Mouse (Mus musculus) left cerebral cortex, adult 8-10 months (tissue): ENCODE measurements around the gene Ppp1r9a. TPM values are rescaled to one million over a fixed set of nuclear protein-coding genes. Genes with fewer than 3 reads are reported as not detected.

Experiments used
- DNase-seq, 2 experiments: peaks; one replicate each; pipeline ENCODE4 v3.0.0; 2022; ENCODE audit warnings: low spot score in 2 of 2
- total RNA-seq, 4 experiments: library from RNA; stranded (reverse); gene quantifications; 2 replicates each; pipeline ENCODE4 v1.2.4; 2022

Gene Ppp1r9a
- total RNA-seq, 4 experiments from 2014 or later = 205 to 266 (median 234) TPM

DNA sequence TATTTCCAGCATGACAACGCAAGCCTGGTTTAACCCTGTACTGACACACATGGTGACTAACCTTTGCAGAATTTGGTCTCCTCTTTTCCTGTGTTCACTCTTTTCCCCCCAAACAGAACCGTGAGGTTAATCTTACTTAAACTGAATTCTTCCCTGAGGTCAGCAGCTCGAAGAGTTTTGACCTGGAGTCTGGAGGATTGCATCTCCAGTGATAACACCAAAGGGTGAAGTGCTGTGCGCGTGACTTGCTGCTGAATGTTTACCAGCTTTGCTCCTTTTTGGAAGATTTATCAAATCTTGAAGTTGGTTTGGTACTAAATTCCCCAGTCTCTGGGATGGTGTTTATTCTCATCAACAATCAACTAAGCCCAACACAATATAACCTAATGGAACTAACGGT, 252.1 kb downstream of the Ppp1r9a start:
- DNase-seq = no peak

DNA sequence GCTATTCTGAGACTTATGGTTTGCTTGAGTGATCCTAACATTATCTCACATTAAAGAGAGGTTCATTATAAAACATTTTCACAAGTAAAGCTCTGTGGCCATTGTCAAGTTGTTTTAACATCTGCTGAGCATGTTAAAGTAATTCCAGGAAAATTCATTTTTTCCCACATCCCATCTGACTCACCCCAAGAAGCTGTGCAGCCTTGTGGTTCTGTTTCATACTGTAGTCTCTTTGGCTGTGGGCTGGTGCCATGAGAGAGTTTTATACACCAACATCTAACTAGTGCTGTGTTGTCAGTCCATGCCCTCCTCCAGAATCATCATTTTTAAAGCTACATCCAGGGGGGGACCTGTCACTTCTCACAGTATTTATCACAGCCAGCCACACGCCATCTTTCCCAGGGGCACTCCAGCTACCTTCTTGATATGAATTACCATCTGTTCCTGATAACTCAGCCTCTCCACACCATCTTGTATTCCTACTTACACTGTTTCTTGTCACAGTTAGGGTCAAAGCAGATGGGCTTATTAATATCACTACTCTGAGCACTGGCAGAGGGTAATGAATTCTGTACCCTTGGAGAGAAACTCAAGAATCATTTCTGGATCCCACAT, 252.7 kb downstream of the Ppp1r9a start:
- DNase-seq = no peak

DNA sequence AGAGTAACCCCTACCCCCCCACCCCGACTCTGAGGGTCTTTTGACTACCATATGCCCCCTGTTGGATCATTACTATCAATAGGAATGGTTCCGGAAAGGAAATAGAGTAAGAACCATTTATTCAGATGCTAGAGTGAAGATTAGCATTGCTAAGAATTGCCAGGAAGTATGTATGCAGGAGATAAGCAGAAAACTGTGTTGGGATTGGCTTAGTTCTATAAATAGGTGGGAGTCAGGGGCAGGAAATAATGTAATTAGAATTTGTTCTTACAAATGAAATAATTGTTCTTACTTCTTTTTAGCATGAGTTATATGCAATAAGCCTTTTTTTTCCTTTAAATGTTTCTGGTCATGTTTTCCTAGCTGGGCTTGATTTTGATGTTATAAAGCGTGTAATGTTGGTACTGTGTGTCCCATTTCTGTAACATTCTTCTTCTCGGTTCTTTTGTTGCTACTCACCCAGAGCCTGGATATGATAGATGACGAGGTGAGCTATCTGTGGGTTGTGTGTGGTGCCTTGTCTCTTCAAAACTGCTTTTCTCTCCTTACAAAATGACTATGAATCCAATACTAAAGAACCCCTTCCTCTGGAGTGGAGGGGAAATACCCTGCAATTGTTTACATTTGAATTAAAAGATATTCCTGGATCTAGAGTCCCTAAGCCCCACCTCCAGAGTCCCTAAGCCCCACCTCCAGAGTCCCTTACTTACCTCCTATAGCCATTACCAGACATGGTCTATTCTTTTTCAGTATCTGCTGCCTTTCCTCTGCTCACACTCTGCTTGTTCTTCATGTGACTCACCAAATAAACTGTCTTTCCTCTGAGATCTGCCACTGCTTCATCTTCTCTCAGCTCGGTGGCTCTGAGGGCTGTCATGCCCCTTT, 254.1 kb downstream of the Ppp1r9a start:
- DNase-seq = no peak

DNA sequence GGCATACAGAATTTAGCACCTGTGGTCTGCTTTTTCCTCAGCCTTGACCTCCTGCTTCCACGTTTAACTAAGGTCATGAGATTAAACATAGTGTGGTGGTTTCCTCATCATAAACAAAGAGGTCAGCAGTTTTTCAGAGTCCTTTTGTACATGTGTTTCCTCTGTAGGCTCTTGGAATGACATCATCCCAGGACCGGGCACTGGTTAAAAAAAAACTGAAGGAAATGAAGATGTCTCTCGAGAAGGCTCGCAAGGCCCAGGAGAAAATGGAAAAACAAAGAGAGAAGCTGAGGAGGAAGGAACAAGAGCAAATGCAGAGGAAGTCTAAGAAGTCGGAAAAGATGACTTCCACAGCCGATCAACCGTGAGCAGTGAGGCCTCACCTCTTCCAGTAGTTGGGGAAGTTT, 256.7 kb downstream of the Ppp1r9a start:
- no peak for DNase-seq

DNA sequence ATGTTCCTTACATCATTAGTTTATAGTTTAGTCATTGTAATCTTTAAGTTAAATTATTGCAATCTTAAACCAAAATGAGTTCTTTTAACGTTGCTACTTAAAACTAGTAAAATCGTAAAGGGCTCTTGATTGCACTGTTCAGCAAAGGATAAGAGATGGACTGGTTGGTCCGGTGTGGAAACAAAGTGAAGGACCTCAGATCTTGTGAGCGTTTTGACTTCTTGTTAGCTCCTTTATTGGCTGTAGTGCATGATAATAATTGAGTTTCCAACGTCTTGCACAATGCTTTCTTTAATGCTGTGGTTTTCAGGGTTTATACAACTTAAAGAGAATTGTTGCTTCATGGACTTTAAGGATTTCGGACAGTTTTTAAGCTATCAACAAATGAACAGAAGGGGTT, 259.3 kb downstream of the Ppp1r9a start:
- no peak for DNase-seq

DNA sequence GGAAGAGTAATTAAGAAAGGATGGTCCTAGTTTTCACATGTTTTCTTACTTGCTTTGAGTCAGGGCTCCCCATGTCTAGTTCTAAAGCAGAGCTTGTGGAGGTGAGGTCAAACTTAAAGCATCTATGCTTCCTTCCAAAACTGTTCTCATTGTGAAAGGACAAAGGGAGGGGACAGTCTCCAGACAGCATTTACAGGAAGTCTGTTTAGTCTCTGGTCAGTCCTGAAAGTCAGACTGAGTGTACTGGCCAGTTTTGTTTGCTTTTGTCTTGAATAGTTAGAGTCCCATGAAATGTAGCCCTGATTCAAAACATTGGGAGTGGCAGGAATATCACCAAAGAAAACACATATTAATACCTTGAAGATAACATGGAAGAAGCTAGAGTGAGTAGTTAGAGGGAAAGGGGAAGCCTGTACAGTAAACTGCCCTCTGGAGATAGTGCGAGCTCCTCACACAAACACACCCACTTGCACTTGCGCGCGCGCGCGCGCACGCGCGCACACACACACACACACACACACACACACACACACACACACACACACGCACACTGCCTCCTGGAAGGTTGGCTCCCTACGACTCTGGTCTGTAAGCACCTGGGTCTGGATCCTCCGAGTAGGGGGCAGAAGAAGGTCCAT, 260.9 kb downstream of the Ppp1r9a start:
- DNase-seq = no peak

DNA sequence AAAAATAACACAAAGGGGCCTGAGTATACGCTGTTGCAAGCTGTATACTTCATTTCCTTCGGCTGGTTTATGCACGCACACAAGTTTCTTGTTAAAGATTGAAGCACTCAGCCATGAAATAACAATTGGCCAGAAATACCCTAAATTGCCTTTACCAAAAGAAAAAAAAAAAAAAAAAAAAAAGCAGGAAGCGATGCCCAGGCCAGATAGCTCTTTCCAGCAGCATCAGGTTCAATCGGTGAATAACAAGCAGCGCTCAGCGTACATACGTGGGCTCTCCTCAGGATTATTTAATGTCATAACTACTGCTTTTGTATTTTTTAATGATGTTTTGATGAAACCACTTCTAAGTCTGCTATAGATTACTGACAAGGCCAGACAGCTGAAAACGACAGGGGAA, 262.1 kb downstream of the Ppp1r9a start:
- no peak for DNase-seq

DNA sequence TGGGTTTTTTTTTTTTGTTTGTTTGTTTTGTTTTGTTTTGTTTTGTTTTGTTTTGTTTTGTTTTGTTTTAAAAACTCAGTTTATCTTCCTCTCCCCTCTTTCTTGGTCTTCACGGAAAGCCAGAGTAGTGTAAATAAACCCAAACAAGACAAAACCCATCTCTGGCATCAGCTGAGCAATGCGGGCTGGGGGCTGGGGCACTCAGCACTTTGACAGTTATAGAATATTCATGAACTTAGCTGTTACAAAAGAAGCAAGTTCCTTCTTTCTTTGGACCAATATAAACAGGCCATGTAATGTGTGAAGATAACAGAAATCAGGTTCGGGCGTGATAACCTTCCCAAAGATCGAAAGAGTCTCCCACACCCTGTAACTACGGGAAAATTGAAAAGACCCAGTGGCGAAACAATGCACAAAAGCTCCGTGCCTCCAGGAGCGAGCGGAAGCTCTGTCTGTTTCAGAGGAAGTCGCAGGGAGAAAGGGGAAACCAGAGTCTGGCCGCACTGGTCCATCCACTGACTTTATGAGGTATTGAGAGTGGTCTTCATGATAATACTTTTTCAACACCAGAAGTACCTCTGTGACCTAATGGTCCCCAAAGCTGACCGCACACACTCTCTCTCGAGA, 264.4 kb downstream of the Ppp1r9a start:
- DNase-seq = no peak

DNA sequence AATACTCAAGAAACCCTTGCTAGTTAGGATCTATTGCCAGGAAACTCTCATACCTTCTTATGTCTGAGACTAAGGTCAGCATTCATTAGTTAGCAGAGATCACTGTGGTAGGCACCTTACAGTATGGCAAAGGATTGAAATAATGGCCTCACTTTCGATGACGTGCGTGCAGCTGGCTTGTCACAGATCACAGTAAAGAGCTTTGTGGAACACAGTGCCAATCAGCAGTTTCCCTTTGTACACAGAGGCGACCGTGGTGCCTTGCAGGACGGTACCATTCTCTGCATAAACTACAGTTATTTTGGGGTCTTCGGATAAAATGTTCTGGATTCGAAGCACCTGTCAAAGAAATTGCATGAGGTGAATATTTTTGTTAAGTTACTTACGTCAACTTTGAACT, 265.4 kb downstream of the Ppp1r9a start:
- no peak for DNase-seq

DNA sequence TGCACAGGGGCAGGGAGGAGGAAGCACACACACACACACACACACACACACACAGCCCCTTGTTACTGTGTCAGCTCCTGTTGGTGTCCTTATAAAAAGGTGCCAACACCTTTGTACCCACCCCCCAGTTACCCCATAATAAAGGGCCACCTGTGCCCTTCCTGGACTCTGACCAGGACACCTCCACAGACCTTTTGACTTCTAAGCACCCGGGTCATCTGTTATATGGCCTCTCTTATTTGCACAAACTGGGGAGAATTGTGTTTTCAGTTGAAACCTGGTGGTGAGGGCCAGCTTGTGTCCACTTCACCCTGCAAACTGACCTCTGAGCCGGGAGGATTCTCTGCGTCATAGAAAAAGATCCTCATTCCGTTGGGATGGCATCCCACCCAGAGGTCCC, 268.7 kb downstream of the Ppp1r9a start:
- DNase-seq = no peak

DNA sequence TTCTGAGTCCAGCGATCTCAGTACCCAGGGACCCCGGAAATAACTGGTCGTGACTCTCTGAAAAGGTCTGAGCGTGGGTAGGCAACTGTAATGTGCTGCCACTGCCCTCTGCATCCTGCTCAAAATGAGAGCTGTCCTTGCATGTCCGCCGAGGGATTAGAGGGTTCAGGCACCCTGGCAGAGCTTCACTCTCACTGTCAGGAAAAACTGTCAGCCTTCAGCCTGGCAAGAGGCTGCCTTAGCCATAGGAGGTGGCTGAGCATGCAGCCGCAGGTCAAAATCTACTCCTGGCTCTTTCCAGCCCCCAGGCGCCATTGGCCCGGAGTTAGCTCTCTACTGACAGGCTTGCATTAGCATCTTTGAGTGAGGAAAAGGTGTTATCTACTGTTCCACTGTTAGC, 269.9 kb downstream of the Ppp1r9a start:
- no peak for DNase-seq

DNA sequence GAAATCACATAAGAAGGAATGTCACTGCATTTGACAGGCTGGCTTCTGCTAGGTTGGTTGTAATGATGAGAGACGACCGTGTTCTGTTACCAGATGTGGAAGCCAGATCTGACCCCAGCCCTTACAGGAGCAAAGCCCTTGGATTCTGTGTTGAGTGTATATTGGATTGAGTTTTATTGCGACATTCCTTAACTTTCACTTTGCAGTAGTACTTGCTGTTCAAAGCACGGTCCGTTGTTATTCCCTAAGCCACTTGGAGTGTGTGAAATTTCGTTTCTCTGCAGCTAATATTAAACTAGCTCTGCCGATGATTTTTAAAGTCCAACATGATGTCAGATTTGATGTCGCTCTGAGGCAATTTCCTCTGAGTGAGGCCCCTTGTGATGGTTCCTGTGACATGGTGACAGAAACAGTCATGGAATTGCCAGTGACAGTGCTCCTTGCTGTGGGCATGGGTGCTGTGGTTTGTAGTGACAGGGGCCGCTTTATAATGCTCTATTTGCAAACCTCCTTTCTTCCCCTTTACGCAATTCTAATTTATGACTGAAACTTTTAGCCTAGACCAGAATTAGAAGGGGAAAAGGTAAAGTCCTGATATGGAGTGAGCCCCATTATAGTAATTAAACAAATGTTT, 271.6 kb downstream of the Ppp1r9a start:
- DNase-seq = no peak

DNA sequence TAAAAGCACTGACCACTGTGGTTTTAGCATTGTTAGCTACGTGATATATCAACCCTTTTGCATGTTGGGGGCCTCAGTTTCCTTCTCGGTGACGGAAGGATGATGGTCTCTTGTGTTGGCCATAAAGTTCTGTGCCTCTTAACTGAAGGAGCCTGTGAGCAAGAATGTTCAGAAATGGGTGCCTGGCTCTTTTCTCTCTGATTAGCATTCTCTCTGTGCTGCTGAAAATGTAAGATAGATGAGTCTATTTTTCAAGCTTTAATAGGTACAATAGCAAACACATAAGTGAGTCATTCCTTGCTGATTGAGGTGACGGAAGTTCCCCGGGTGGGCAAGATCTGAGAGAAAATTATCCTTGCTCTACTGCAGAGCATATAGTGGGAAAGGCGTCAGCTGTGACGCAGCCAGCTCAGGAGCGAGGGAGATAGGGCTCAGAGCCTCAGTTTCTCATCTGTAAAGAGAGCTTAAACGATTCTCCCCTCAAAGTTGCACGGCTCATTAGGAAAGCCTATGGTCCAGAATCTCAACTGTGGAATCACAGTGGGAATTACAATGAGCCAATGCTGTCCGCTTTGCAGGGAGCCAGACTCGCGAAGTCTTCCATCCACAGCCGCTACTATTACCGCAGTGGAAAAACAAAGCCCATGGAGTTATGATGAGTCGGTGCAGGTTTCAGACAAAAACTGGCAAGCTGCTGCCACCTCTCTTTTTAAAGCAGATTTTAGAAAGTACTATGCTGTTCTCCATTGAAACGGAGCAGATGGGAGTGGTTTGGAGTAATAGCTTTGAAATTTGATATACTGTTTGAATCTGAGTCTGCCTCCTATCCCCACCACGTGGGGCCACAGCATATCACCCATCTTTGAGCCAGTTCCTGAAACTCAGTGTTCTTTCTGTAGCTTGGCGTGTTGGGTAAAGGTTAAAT, 275.5 kb downstream of the Ppp1r9a start:
- no peak for DNase-seq

DNA sequence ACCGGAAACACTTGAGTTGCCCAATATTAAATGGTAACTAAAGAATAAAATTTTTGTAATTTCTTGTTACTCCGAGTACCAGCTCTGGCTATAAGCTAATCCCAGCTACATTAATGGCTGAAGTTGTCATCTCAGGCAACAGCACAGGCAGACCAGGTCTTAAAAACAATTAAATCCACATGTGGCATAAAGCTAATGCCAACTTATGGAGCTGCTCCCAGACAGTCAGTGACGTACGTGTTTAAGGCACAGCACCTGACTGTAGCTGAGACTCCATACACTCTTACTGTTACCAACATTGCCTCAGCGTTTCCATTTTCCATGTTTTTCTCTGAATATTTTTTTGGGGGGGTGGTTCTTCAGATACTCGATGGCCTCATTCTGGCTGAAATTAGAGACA, 276.5 kb downstream of the Ppp1r9a start:
- DNase-seq = no peak

DNA sequence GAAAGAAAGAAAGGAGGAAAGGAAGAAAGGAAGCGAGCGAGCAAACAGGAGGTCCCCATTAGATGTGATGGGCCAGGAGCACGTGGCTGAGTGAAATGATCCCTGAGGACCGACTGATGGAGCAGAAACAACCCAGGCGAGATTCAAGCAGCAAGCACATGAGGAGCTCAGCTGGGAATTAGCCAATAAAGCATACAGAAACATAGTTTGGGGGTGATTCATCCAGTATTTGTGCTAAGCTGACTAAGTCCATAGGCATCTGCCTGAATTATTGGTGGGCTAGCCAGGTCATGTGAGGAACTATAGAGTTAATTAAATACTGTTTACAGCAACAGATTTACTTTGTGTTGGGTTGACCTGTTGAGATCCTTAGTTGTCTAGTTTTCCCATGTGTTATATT, 277.9 kb downstream of the Ppp1r9a start:
- DNase-seq = no peak

DNA sequence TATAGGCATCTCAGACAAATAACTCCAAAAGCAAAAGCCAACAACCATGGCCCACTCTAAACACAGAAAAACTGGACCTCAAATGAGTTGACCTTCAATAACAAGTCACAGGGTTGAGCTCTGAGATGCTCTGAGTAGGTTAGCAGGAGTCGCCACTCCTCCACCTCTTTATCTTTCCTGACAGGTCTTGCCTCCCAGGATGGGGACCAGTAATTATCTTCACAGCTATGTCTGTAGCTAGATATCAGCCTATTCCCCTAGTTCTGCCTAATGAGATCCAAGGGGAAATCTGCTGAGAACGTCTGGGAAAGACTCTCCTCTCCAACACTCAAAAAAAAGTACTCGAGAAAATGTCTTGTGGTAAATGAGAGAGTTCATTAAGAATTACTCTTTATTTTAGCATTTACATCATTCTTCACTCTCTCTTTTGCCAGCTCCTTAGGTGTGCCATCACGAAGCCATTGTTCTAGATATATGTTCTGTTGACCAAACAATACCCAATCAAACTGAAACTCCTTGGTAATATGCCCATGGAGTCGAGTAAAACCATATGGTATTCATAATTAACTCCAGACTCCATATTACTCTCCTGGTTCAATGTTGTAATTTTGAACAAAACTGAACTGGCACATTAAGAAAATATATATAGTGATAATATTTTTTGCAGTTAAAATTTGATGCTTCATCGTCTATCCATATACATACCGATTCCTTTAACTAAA, 283.7 kb downstream of the Ppp1r9a start:
- DNase-seq = no peak

DNA sequence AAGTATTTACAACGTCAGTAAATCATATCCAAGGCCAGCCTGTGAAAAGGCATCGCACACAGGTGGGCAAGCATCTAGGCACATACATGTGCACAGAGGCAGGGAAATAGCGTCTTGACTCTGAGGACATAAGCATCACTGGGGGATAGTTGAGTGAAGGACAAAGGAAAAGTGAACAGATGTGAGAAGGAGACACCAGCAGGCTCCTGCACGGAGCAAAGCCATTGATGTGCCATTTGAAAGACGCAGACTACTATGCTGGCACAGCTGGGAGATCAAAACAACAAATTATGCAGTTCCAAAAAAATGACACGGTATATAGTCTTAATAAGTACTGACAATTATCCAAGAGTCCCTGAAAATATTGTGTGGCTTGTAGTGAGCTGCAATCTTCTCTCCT, 284.9 kb downstream of the Ppp1r9a start:
- DNase-seq = no peak

DNA sequence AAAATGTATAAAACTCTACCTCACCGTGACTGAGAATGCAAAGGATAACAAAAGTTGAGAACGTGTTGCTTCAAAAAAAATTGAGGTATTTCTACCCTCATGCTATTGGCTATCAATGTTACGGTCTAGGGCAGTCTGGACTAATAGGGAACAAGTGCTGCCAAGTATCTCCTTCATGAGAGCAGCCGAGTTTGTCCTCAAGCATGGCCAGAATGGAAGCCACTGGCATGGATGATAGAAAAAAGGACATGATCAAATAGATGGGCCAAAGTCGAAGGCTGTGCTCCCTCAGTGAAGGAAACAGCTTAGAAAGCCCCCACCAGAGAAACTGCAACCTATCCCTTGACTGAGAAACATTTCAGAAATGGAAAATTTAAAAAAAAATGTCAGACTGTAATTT, 285.3 kb downstream of the Ppp1r9a start:
- DNase-seq = no peak

DNA sequence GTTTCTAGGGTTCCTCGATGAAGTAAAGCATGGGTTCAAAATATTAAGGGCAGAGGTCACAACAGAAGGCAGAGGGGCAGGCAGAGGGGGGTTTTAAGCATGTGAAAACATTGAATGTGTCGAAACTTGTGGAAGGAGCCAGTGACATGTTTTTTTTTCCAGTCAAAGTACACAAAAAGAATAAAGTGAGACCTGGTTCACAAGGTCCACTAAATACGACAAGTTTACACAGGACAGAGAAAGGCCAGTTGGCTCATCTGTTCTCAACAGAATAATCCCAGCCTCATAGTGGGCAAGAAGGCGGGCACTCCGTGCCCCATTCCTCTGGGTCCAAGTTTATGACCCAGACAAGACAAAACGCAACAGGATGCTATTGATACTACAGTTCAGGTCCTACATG, 286.2 kb downstream of the Ppp1r9a start:
- DNase-seq = no peak

DNA sequence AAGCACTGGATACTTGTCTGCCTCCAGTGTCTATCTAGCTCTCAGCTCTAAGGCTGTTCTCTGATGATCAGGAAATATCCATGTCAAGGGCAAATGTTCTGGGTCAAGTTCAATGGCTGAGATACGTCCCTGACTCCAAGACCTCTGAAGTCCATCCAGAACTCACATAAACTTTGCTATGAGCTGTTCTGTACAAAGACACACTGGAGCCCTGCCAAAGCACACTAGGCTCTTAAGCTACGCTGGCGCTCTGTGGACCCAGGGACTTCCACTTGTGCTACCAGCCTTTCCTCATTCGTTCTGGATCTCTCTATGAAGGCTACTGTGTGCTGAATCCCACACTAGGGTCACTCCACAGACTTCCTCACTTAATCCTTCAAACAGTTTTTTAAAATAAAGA, 286.8 kb downstream of the Ppp1r9a start:
- no peak for DNase-seq
